Mouse (Mus musculus) MEL (cell line): Measurements from ENCODE around the gene Dtl.

Experiments used
- BHLHE40 ChIP-seq: IDR thresholded peaks from 2 replicates; pipeline ENCODE4 v1.6.1; 2012; ENCODE audit warnings: low read depth, mild to moderate bottlenecking, inconsistent platforms, low read length, improper control_type of control experiment, borderline replicate concordance
- CTCF ChIP-seq, 3 experiments: IDR thresholded peaks in 2 of 3; conservative IDR thresholded peaks in 1 of 3; 2 replicates each; pipeline ENCODE4 v1.5.1; 2011 to 2012; ENCODE audit warnings: low read length in 3 of 3, low read depth in 2 of 3, mild to moderate bottlenecking in 2 of 3, improper control_type of control experiment in 1 of 3, inconsistent platforms in 1 of 3, mixed read lengths in 1 of 3, moderate library complexity in 1 of 3; ENCODE audit not compliant: control insufficient read depth in 1 of 3, insufficient read depth in 1 of 3, poor library complexity in 1 of 3, severe bottlenecking in 1 of 3
- EP300 ChIP-seq, 2 experiments: IDR thresholded peaks; 2 replicates each; pipeline ENCODE4 v1.6.1; 2011; ENCODE audit warnings: improper control_type of control experiment in 2 of 2, low read length in 2 of 2, low read depth in 1 of 2, mild to moderate bottlenecking in 1 of 2
- GATA1 ChIP-seq: IDR thresholded peaks from 2 replicates; pipeline ENCODE4 v1.6.1; 2011; ENCODE audit warnings: low read depth, low read length, improper control_type of control experiment
- MAX ChIP-seq: IDR thresholded peaks from 2 replicates; pipeline ENCODE4 v1.6.1; 2011; ENCODE audit warnings: low read length, improper control_type of control experiment
- MXI1 ChIP-seq: IDR thresholded peaks from 2 replicates; pipeline ENCODE4 v1.6.1; 2011; ENCODE audit warnings: mild to moderate bottlenecking, low read depth, low read length, improper control_type of control experiment
- POLR2A ChIP-seq, 2 experiments: IDR thresholded peaks; 2 replicates each; pipeline ENCODE4 v1.6.1; 2011 to 2012; ENCODE audit warnings: low read length in 2 of 2, mild to moderate bottlenecking in 2 of 2, control low read depth in 1 of 2, improper control_type of control experiment in 1 of 2, low read depth in 1 of 2, moderate library complexity in 1 of 2; ENCODE audit not compliant: control insufficient read depth in 1 of 2, insufficient read depth in 1 of 2, poor library complexity in 1 of 2
- SMC3 ChIP-seq: IDR thresholded peaks from 2 replicates; pipeline ENCODE4 v1.6.1; 2011; ENCODE audit warnings: low read depth, low read length, improper control_type of control experiment
- USF2 ChIP-seq, 2 experiments: IDR thresholded peaks; 2 replicates each; pipeline ENCODE4 v1.6.1; 2011 to 2012; ENCODE audit warnings: improper control_type of control experiment in 2 of 2, low read length in 2 of 2, borderline replicate concordance in 1 of 2, inconsistent platforms in 1 of 2, low read depth in 1 of 2, mild to moderate bottlenecking in 1 of 2; ENCODE audit not compliant: insufficient read depth in 1 of 2

- no peak for TF ChIP-seq USF2 (IDR thresholded peaks at IDR 0.05; ENCODE audit: borderline replicate concordance in 1 of 2, insufficient read depth in 1 of 2, low read depth in 1 of 2, low read length in 2 of 2)
- no peak for TF ChIP-seq GATA1
- TF ChIP-seq MAX, result no peak
- TF ChIP-seq EP300 (IDR thresholded peaks at IDR 0.05; ENCODE audit: low read depth in 1 of 2, low read length in 2 of 2), result no peak
- TF ChIP-seq CTCF (IDR thresholded peaks at IDR 0.05 in 2 of 3, conservative IDR thresholded peaks at IDR 0.05 in 1 of 3; ENCODE audit: control insufficient read depth in 1 of 3, insufficient read depth in 1 of 3, low read depth in 2 of 3, low read length in 3 of 3, poor library complexity in 1 of 3, severe bottlenecking in 1 of 3), result no peak
- TF ChIP-seq POLR2A (IDR thresholded peaks at IDR 0.05; ENCODE audit: control insufficient read depth in 1 of 2, insufficient read depth in 1 of 2, low read depth in 1 of 2, low read length in 2 of 2, poor library complexity in 1 of 2), result no peak
- TF ChIP-seq BHLHE40, result no peak
- no peak for TF ChIP-seq SMC3
- no peak for TF ChIP-seq MXI1
Measured at GRCm38 (mm10) chr1:191498271-191498955, 76.9 kb downstream of the Dtl start.
